Mouse (Mus musculus) activated CD4-positive, CD25-positive, alpha-beta regulatory T cell, adult 4 months (primary cell): ENCODE measurements around the gene Prrc2a. TPM values are rescaled to one million over a fixed set of nuclear protein-coding genes. Genes with fewer than 3 reads are reported as not detected.

Source experiments
- ATAC-seq: one replicate; pipeline ENCODE4 v1.8.0; 2017
- polyA plus RNA-seq, 2 experiments: library from polyadenylated mRNA; unstranded; fragments of 100-300 nt; shearing (Covaris generic); gene quantifications; one replicate each; pipeline ENCODE4 v1.2.1; 2017

The Prrc2a gene
- polyA plus RNA-seq, 2 experiments from 2014 or later: 38.8 to 78.9 TPM

GRCm38 (mm10) chr17:35101161-35101560, 63.5 kb downstream of the Prrc2a start:
- ATAC-seq: no peak

GRCm38 (mm10) chr17:35100196-35100765, 64.4 kb downstream of the Prrc2a start:
- ATAC-seq: no peak

Other genes with a start within 250 kb of the Prrc2a start
- gene Neu1, start 233.6 kb downstream of the Prrc2a start, polyA plus RNA-seq: 10 to 100 TPM; 18.6 to 19.9 TPM
- 1 to 10 TPM in 1 of 2 experiments, not detected in 1; 7.0 TPM for gene Hspa1b, start 205.7 kb downstream of the Prrc2a start, polyA plus RNA-seq
- gene Gm20481, start 195.0 kb downstream of the Prrc2a start, polyA plus RNA-seq: not detected
- gene Hspa1a, start 192.7 kb downstream of the Prrc2a start, polyA plus RNA-seq: 1 to 10 TPM in 1 of 2 experiments, under 1 TPM in 1; 0.17 to 5.1 TPM
- gene Hspa1l, start 192.2 kb downstream of the Prrc2a start, polyA plus RNA-seq: under 1 TPM in 1 of 2 experiments, not detected in 1; 0.46 TPM
- 10 to 100 TPM; 45.5 to 61.3 TPM for gene Lsm2, start 183.0 kb downstream of the Prrc2a start, polyA plus RNA-seq
- gene Vars, start 163.9 kb downstream of the Prrc2a start, polyA plus RNA-seq: 10 to 100 TPM; 28.5 to 29.1 TPM
- under 1 TPM; 0.11 to 0.12 TPM for gene Vwa7, start 148.3 kb downstream of the Prrc2a start, polyA plus RNA-seq
- 1 to 10 TPM; 1.8 to 2.1 TPM for gene Sapcd1, start 136.9 kb downstream of the Prrc2a start, polyA plus RNA-seq
- 1 to 10 TPM; 1.3 to 1.6 TPM for gene Msh5, start 118.2 kb downstream of the Prrc2a start, polyA plus RNA-seq
- gene Clic1, start 114.9 kb downstream of the Prrc2a start, polyA plus RNA-seq: 100 to 1,000 TPM; 464 to 670 TPM
- gene Ddah2, start 105.9 kb downstream of the Prrc2a start, polyA plus RNA-seq: 1 to 10 TPM in 1 of 2 experiments, under 1 TPM in 1; 0.36 to 1.8 TPM
- gene Ly6g6c, start 99.5 kb downstream of the Prrc2a start, polyA plus RNA-seq: not detected
- gene Mpig6b, start 98.7 kb downstream of the Prrc2a start, polyA plus RNA-seq: not detected
- not detected for gene Ly6g6e, start 88.0 kb downstream of the Prrc2a start, polyA plus RNA-seq
- not detected for gene Ly6g6d, start 86.8 kb downstream of the Prrc2a start, polyA plus RNA-seq
- gene Ly6g6f, start 79.3 kb downstream of the Prrc2a start, polyA plus RNA-seq: under 1 TPM in 1 of 2 experiments, not detected in 1; 0.29 TPM
- gene Abhd16a, start 75.6 kb downstream of the Prrc2a start, polyA plus RNA-seq: 10 to 100 TPM; 18.7 to 20.6 TPM
- gene Ly6g5c, start 56.6 kb downstream of the Prrc2a start, polyA plus RNA-seq: not detected
- gene Ly6g5b, start 49.5 kb downstream of the Prrc2a start, polyA plus RNA-seq: 1 to 10 TPM; 1.9 to 2.4 TPM
- gene Gpank1, start 43.4 kb downstream of the Prrc2a start, polyA plus RNA-seq: 10 to 100 TPM; 60.4 to 70.2 TPM
- 100 to 1,000 TPM; 274 to 355 TPM for gene Csnk2b, start 42.8 kb downstream of the Prrc2a start, polyA plus RNA-seq
- 10 to 100 TPM; 22.6 to 26.3 TPM for gene D17H6S53E, start 38.5 kb downstream of the Prrc2a start, polyA plus RNA-seq
- not detected for gene Apom, start 32.8 kb downstream of the Prrc2a start, polyA plus RNA-seq
- gene Bag6, start 29.7 kb downstream of the Prrc2a start, polyA plus RNA-seq: 10 to 100 TPM; 26.2 to 34.1 TPM
- 1 to 10 TPM in 1 of 2 experiments, under 1 TPM in 1; 0.91 to 1.9 TPM for gene Aif1, start 11.2 kb upstream of the Prrc2a start, polyA plus RNA-seq
- 10 to 100 TPM in 1 of 2 experiments, 1 to 10 TPM in 1; 5.4 to 13.4 TPM for gene Lst1, start 23.5 kb upstream of the Prrc2a start, polyA plus RNA-seq
- 100 to 1,000 TPM; 134 to 383 TPM for gene Ltb, start 29.5 kb upstream of the Prrc2a start, polyA plus RNA-seq
- gene Tnf, start 37.1 kb upstream of the Prrc2a start, polyA plus RNA-seq: 10 to 100 TPM; 21.5 to 21.6 TPM
- gene Lta, start 40.5 kb upstream of the Prrc2a start, polyA plus RNA-seq: 10 to 100 TPM; 70.5 to 90.5 TPM
- gene Gm16181, start 55.9 kb upstream of the Prrc2a start, polyA plus RNA-seq: 1 to 10 TPM in 1 of 2 experiments, not detected in 1; 1.8 TPM
- gene Atp6v1g2, start 68.8 kb upstream of the Prrc2a start, polyA plus RNA-seq: 1 to 10 TPM; 2.3 to 4.0 TPM
- gene Nfkbil1, start 70.9 kb upstream of the Prrc2a start, polyA plus RNA-seq: 1 to 10 TPM; 3.4 to 4.4 TPM
- gene Ddx39b, start 76.8 kb upstream of the Prrc2a start, polyA plus RNA-seq: 100 to 1,000 TPM; 200 to 247 TPM
- gene H2-D1, start 97.8 kb upstream of the Prrc2a start, polyA plus RNA-seq: 1,000 to 10,000 TPM; 3,460 to 4,099 TPM
- gene H2-Q1, start 155.5 kb upstream of the Prrc2a start, polyA plus RNA-seq: not detected
- 1 to 10 TPM; 7.5 to 8.8 TPM for gene H2-Q2, start 177.3 kb upstream of the Prrc2a start, polyA plus RNA-seq
- gene H2-Q4, start 214.7 kb upstream of the Prrc2a start, polyA plus RNA-seq: 10 to 100 TPM; 12.1 to 12.7 TPM